Mouse (Mus musculus) lung, postnatal 14 days (tissue): ENCODE results near the gene Pde11a.

Experiments used
- DNase-seq: peaks from one replicate; pipeline ENCODE4 v3.0.0; 2021

Gene Pde11a

GRCm38 (mm10) chr2:76141136-76141535 is 197.4 kb downstream of the Pde11a start:
- no peak for DNase-seq

GRCm38 (mm10) chr2:76132983-76133382 is 205.6 kb downstream of the Pde11a start:
- no peak for DNase-seq

- DNase-seq, result no peak
Measured at GRCm38 (mm10) chr2:76129933-76130627, 208.5 kb downstream of the Pde11a start.

- DNase-seq, result no peak
Measured at GRCm38 (mm10) chr2:76129058-76129437, 209.5 kb downstream of the Pde11a start.

- DNase-seq, result peak; percentile 28
Measured at GRCm38 (mm10) chr2:76128105-76129057, 210.2 kb downstream of the Pde11a start.

- DNase-seq, result no peak
Measured at GRCm38 (mm10) chr2:76126651-76127050, 211.9 kb downstream of the Pde11a start.

- no peak for DNase-seq
Measured at GRCm38 (mm10) chr2:76124821-76125220, 213.8 kb downstream of the Pde11a start.

GRCm38 (mm10) chr2:76122167-76122566 is 216.4 kb downstream of the Pde11a start:
- DNase-seq, result no peak

GRCm38 (mm10) chr2:76119848-76120247 is 218.7 kb downstream of the Pde11a start:
- DNase-seq, result no peak

- no peak for DNase-seq
Measured at GRCm38 (mm10) chr2:76118491-76118890, 220.1 kb downstream of the Pde11a start.

- DNase-seq, result no peak
Measured at GRCm38 (mm10) chr2:76117219-76117618, 221.4 kb downstream of the Pde11a start.

- peak; percentile 66 for DNase-seq
Measured at GRCm38 (mm10) chr2:76115696-76116095, 222.9 kb downstream of the Pde11a start.

- peak; percentile 41 for DNase-seq
Measured at GRCm38 (mm10) chr2:76114734-76115133, 223.8 kb downstream of the Pde11a start.

- no peak for DNase-seq
Measured at GRCm38 (mm10) chr2:76109653-76110052, 228.9 kb downstream of the Pde11a start.

GRCm38 (mm10) chr2:76101889-76102602 is 236.5 kb downstream of the Pde11a start:
- no peak for DNase-seq

- DNase-seq, result no peak
Measured at GRCm38 (mm10) chr2:76100597-76100996, 238.0 kb downstream of the Pde11a start.

- DNase-seq, result no peak
Measured at GRCm38 (mm10) chr2:76099726-76100347, 238.7 kb downstream of the Pde11a start.

GRCm38 (mm10) chr2:76098381-76098780 is 240.2 kb downstream of the Pde11a start:
- DNase-seq, result no peak

- no peak for DNase-seq
Measured at GRCm38 (mm10) chr2:76097847-76098246, 240.7 kb downstream of the Pde11a start.

- no peak for DNase-seq
Measured at GRCm38 (mm10) chr2:76097284-76097683, 241.3 kb downstream of the Pde11a start.

GRCm38 (mm10) chr2:76095861-76096260 is 242.7 kb downstream of the Pde11a start:
- DNase-seq, result no peak

GRCm38 (mm10) chr2:76090506-76090905 is 248.1 kb downstream of the Pde11a start:
- DNase-seq, result no peak

GRCm38 (mm10) chr2:76088844-76089243 is 249.7 kb downstream of the Pde11a start:
- DNase-seq, result peak; percentile 62
